Mouse (Mus musculus): ENCODE results near the gene Fam84b. TPM values are rescaled to one million over a fixed set of nuclear protein-coding genes. Genes with fewer than 3 reads are reported as not detected.

Fam84b gene
- polyA plus RNA-seq, 1 experiment from 2014 or later, result 14.0 TPM

- Histone ChIP-seq H3K9me3 (no peaks in the 10 kb centered on the region), H3K27me3 (replicated peaks; ENCODE audit: low read depth, poor library complexity, severe bottlenecking) (no peaks in the 10 kb centered on the region), H3K4me1 (peaks cover 44% of the 10 kb centered on the region), H3K4me3 (peak overlapping the region; percentile 73), H3K36me3 (replicated peaks) (peaks cover 22% of the 10 kb centered on the region), H3K27ac (replicated peaks) (peak overlapping the region; percentile 91)
- WGBS, result under 1% methylated on average over 45 of the region's 45 CpGs
- DNase-seq (ENCODE audit: low spot score), result no peak
Observed at GRCm38 (mm10) chr15:60823870-60824709, 29.5 kb downstream of the Fam84b start.

- H3K4me3 ChIP-seq, result peak overlapping the region; percentile 73
- no peak for DNase-seq (ENCODE audit: low spot score)
- peaks cover 26% of the 10 kb centered on the region for H3K36me3 ChIP-seq (replicated peaks)
- under 1% methylated on average over 24 of the region's 24 CpGs for WGBS
- H3K27ac ChIP-seq (replicated peaks), result peak overlapping the region; percentile 91
- no peaks in the 10 kb centered on the region for H3K27me3 ChIP-seq (replicated peaks; ENCODE audit: low read depth, poor library complexity, severe bottlenecking)
- H3K9me3 ChIP-seq, result no peaks in the 10 kb centered on the region
- H3K4me1 ChIP-seq, result peaks cover 44% of the 10 kb centered on the region
Observed at GRCm38 (mm10) chr15:60823620-60823869, 30.0 kb downstream of the Fam84b start.

GRCm38 (mm10) chr15:60822803-60823619 is 30.6 kb downstream of the Fam84b start:
- DNase-seq (ENCODE audit: low spot score), result peak; percentile 84
- Histone ChIP-seq H3K9me3 (no peaks in the 10 kb centered on the region), H3K27me3 (replicated peaks; ENCODE audit: low read depth, poor library complexity, severe bottlenecking) (no peaks in the 10 kb centered on the region), H3K36me3 (replicated peaks) (peaks cover 32% of the 10 kb centered on the region), H3K4me1 (peaks cover 44% of the 10 kb centered on the region), H3K4me3 (peak overlapping the region; percentile 73), H3K27ac (replicated peaks) (peak overlapping the region; percentile 91)
- under 1% methylated on average over 68 of the region's 68 CpGs for WGBS

DNA sequence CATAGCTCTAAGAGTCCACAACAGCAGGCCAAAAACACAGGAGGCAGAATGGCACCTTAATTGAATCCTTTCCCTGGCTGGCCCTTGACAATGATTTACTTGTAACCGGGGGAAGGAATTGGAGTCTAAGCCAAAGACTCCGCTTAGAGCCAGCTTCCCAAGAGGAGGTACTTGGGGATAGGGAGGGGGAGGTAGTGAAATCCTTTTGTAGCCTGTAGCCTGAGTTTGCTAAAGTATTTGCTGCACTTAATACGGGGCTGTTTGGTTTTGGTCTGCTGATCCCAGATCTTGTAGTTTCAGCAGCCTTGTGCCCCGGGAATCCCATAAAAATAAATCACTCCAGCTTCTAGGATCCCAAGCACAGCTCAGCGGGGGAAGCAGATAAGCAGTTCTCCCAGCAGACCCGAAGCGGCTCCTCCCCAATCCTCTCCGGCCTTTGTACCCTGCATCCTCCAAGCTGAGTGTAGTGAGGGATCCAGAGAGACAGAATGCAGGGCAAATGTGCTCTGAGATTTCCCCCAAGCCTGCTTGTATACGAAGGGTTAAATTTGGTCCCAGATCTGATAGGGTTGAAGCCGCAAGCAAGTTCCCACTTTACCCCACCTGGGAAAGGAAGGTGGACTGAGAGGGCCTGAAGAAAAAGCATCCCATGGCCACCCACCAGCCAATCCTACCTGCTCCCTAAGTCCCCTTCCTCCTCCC is 31.3 kb downstream of the Fam84b start:
- peak; percentile 58 for DNase-seq (ENCODE audit: low spot score)
- no peaks in the 10 kb centered on the region for H3K9me3 ChIP-seq
- H3K4me1 ChIP-seq, result peaks cover 44% of the 10 kb centered on the region
- H3K4me3 ChIP-seq, result peak overlapping the region; percentile 73
- H3K27me3 ChIP-seq (replicated peaks; ENCODE audit: low read depth, poor library complexity, severe bottlenecking), result no peaks in the 10 kb centered on the region
- H3K36me3 ChIP-seq (replicated peaks), result peaks cover 33% of the 10 kb centered on the region
- peak overlapping the region; percentile 91 for H3K27ac ChIP-seq (replicated peaks)
- WGBS, result 2% methylated on average over 10 of the region's 10 CpGs

DNA sequence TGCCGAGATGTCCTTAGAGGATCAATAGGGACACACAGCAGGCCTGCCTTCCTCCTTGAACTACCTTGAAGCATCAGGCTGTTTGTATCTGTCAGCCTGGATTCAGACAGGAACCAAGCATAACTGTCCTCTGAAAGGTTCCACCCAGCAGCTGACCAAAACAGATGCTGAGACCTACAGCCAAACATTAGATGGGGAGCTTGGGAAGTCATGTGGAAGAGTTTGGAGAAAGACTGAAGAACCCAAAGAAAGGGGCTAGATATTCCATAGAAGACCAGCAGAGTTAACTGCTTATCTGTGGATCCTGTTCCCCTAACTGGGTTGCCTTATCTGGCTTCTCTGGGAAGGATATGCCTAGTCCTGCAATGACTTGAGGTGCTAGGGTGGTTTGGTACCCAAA is 35.1 kb downstream of the Fam84b start:
- WGBS, result 89% methylated on average over 1 of the region's 1 CpGs
- H3K27me3 ChIP-seq (replicated peaks; ENCODE audit: low read depth, poor library complexity, severe bottlenecking), result no peaks in the 10 kb centered on the region
- H3K9me3 ChIP-seq, result no peaks in the 10 kb centered on the region
- H3K36me3 ChIP-seq (replicated peaks), result peaks cover 33% of the 10 kb centered on the region
- no peak for DNase-seq (ENCODE audit: low spot score)
- H3K27ac ChIP-seq (replicated peaks), result no peak overlapping the region
- H3K4me3 ChIP-seq, result no peak overlapping the region
- peaks cover 27% of the 10 kb centered on the region for H3K4me1 ChIP-seq

GRCm38 (mm10) chr15:60816478-60816877 is 37.1 kb downstream of the Fam84b start:
- Histone ChIP-seq H3K36me3 (replicated peaks) (peaks cover 30% of the 10 kb centered on the region), H3K27me3 (replicated peaks; ENCODE audit: low read depth, poor library complexity, severe bottlenecking) (no peaks in the 10 kb centered on the region), H3K27ac (replicated peaks) (no peak overlapping the region), H3K4me1 (peaks cover 8% of the 10 kb centered on the region), H3K9me3 (no peaks in the 10 kb centered on the region), H3K4me3 (no peak overlapping the region)
- no peak for DNase-seq (ENCODE audit: low spot score)
- WGBS, result 49% methylated on average over 1 of the region's 1 CpGs

DNA sequence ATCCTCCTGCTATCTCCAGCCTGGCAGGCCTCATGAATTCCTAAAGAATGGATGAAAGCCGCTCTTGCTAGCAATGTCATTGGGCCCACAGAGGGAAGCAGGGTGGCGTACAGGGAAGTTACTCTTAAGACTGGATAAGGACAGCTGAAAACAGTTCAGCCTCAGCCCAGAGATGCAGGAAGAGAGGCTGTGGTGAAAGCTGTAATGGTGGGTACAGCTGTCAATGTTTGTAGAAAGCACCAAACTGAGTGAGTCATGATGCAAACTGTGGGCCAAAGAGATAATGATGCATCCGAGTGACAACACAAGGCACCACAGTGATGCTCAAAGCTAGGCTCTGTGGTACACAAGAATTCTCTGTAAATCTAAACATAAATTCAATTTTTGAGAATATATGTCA is 39.0 kb downstream of the Fam84b start:
- WGBS, result 83% methylated on average over 3 of the region's 3 CpGs
- no peak for DNase-seq (ENCODE audit: low spot score)
- Histone ChIP-seq H3K36me3 (replicated peaks) (peaks cover 13% of the 10 kb centered on the region; the same call in 1 of the 2 replicates), H3K4me3 (no peak overlapping the region), H3K27me3 (replicated peaks; ENCODE audit: low read depth, poor library complexity, severe bottlenecking) (no peaks in the 10 kb centered on the region), H3K9me3 (no peaks in the 10 kb centered on the region), H3K27ac (replicated peaks) (no peak overlapping the region), H3K4me1 (peaks cover 4% of the 10 kb centered on the region; the same call in 1 of the 2 replicates)

DNA sequence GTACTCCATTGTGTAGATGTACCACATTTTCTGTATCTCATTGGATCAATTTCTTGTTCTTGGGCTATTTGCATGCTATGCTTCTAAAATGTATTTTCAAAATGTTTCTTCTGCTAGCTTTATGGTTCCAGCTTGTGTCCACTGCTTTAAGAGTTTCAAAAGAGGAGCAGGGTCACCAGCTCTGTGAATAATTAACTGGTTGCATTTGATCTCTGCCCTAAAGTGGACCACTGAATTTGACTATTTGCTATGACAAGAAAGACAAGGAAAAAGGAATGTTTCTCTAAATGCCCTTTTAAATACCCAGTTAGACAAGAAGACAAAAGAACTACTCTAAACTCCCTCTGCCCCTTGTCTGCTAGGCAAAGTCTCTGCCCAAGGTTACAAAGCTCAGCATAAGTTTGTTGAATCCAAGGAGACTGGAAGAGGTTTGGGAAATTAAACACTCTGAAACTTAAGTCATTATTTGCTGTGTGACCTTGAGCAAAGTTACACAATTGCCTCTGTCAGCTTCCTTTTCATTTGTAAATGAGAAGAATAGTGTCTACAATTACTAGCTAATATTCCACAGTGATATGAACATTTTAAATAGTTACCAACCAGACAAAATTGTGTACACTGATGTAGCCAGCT is 60.4 kb downstream of the Fam84b start:
- no peaks in the 10 kb centered on the region for H3K36me3 ChIP-seq (replicated peaks)
- no peaks in the 10 kb centered on the region for H3K9me3 ChIP-seq
- no peak for DNase-seq (ENCODE audit: low spot score)
- no peaks in the 10 kb centered on the region for H3K4me1 ChIP-seq
- no peaks in the 10 kb centered on the region for H3K27me3 ChIP-seq (replicated peaks; ENCODE audit: low read depth, poor library complexity, severe bottlenecking)
- H3K4me3 ChIP-seq, result no peak overlapping the region
- no peak overlapping the region for H3K27ac ChIP-seq (replicated peaks)

- H3K4me3 ChIP-seq, result no peak overlapping the region
- DNase-seq (ENCODE audit: low spot score), result no peak
- H3K27ac ChIP-seq (replicated peaks), result no peak overlapping the region
- H3K36me3 ChIP-seq (replicated peaks), result no peaks in the 10 kb centered on the region
- H3K9me3 ChIP-seq, result no peaks in the 10 kb centered on the region
- H3K4me1 ChIP-seq, result no peaks in the 10 kb centered on the region
- no peaks in the 10 kb centered on the region for H3K27me3 ChIP-seq (replicated peaks; ENCODE audit: low read depth, poor library complexity, severe bottlenecking)
- 74% methylated on average over 1 of the region's 1 CpGs for WGBS
Observed at GRCm38 (mm10) chr15:60789084-60789483, 64.5 kb downstream of the Fam84b start.

GRCm38 (mm10) chr15:60783761-60784160 is 69.8 kb downstream of the Fam84b start:
- Histone ChIP-seq H3K4me3 (no peak overlapping the region), H3K9me3 (no peaks in the 10 kb centered on the region), H3K27me3 (replicated peaks; ENCODE audit: low read depth, poor library complexity, severe bottlenecking) (no peaks in the 10 kb centered on the region), H3K36me3 (replicated peaks) (no peaks in the 10 kb centered on the region), H3K4me1 (0 out of 2 replicates have a peak, but pooled peaks cover 4% of the 10 kb centered on the region), H3K27ac (replicated peaks) (no peak overlapping the region)
- no peak for DNase-seq (ENCODE audit: low spot score)
- 64% methylated on average over 2 of the region's 2 CpGs for WGBS

DNA sequence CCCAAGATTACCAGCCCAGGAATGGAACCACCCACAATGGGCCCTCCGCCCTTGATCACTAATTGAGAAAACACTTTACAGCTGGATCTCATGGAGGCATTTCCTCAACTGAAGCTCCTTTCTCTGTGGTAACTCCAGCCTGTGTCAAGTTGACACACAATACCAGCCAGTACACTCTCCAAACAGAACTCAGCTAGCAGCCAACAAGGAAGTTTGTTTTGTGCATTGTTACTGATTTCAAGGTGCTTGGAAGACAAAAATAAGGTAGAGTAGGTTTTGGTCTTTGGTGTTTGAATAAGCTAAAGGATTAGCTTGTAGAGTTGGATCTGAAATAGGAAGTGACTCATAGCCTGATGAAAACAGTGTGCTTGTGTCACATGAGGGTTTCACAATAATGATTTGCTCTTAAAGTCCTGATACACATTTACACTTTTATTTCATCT is 74.0 kb downstream of the Fam84b start:
- WGBS, result 64% methylated on average over 1 of the region's 1 CpGs

GRCm38 (mm10) chr15:60779063-60779462 is 74.5 kb downstream of the Fam84b start:
- DNase-seq (ENCODE audit: low spot score), result no peak
- Histone ChIP-seq H3K27me3 (replicated peaks; ENCODE audit: low read depth, poor library complexity, severe bottlenecking) (no peaks in the 10 kb centered on the region), H3K4me1 (0 out of 2 replicates have a peak, but pooled peaks cover 4% of the 10 kb centered on the region), H3K4me3 (no peak overlapping the region), H3K9me3 (no peaks in the 10 kb centered on the region), H3K36me3 (replicated peaks) (no peaks in the 10 kb centered on the region), H3K27ac (replicated peaks) (no peak overlapping the region)
- 83% methylated on average over 4 of the region's 4 CpGs for WGBS

More for the DNA sequence above, 74.0 kb downstream of the Fam84b start:
- no peaks in the 10 kb centered on the region for H3K27me3 ChIP-seq (replicated peaks; ENCODE audit: low read depth, poor library complexity, severe bottlenecking)
- H3K27ac ChIP-seq (replicated peaks), result no peak overlapping the region
- no peak overlapping the region for H3K4me3 ChIP-seq
- H3K36me3 ChIP-seq (replicated peaks), result no peaks in the 10 kb centered on the region
- no peak for DNase-seq (ENCODE audit: low spot score)
- H3K4me1 ChIP-seq, result 0 out of 2 replicates have a peak, but pooled peaks cover 4% of the 10 kb centered on the region
- no peaks in the 10 kb centered on the region for H3K9me3 ChIP-seq
